Mouse (Mus musculus): ENCODE results near the gene Dok3. TPM values are rescaled to one million over a fixed set of nuclear protein-coding genes. Genes with fewer than 3 reads are reported as not detected.

Dok3 gene
- polyA plus RNA-seq, 1 experiment from 2014 or later = 1.6 TPM

GRCm38 (mm10) chr13:55483593-55483992, 45.5 kb downstream of the Dok3 start:
- no peak overlapping the region for H3K9ac ChIP-seq (ENCODE audit: low read length)
- H3K36me3 ChIP-seq (ENCODE audit: control insufficient read depth, insufficient read depth, low read length) = peaks cover 38% of the 10 kb centered on the region
- no peak overlapping the region for H3K27ac ChIP-seq (replicated peaks; ENCODE audit: low read depth, low read length)
- H3K4me3 ChIP-seq (ENCODE audit: low read depth, low read length) = no peak overlapping the region
- WGBS = 72% methylated on average over 15 of the region's 15 CpGs
- peaks cover 37% of the 10 kb centered on the region for H3K4me1 ChIP-seq (ENCODE audit: control insufficient read depth, insufficient read depth, low read length)
- ATAC-seq (ENCODE audit: insufficient number of reproducible peaks, low FRiP score, low TSS enrichment, low read depth) = no peak
- no peak overlapping the region for H3K4me2 ChIP-seq (ENCODE audit: low read depth, severe bottlenecking)
- peak; percentile 46 for DNase-seq (ENCODE audit: low spot score)
- no peaks in the 10 kb centered on the region for H3K27me3 ChIP-seq (ENCODE audit: control insufficient read depth, insufficient read depth, low read length)
- no peaks in the 10 kb centered on the region for H3K9me3 ChIP-seq (ENCODE audit: control insufficient read depth, low read length)

- DNase-seq (ENCODE audit: low spot score) = no peak
- ATAC-seq (ENCODE audit: insufficient number of reproducible peaks, low FRiP score, low TSS enrichment, low read depth) = no peak
- Histone ChIP-seq H3K4me2 (ENCODE audit: low read depth, severe bottlenecking) (no peak overlapping the region), H3K9me3 (ENCODE audit: control insufficient read depth, low read length) (no peaks in the 10 kb centered on the region), H3K27ac (replicated peaks; ENCODE audit: low read depth, low read length) (no peak overlapping the region), H3K9ac (ENCODE audit: low read length) (no peak overlapping the region), H3K4me1 (ENCODE audit: control insufficient read depth, insufficient read depth, low read length) (peaks cover 34% of the 10 kb centered on the region), H3K36me3 (ENCODE audit: control insufficient read depth, insufficient read depth, low read length) (peaks cover 38% of the 10 kb centered on the region), H3K4me3 (ENCODE audit: low read depth, low read length) (no peak overlapping the region), H3K27me3 (ENCODE audit: control insufficient read depth, insufficient read depth, low read length) (no peaks in the 10 kb centered on the region)
- WGBS = 66% methylated on average over 9 of the region's 9 CpGs
Measured at GRCm38 (mm10) chr13:55483071-55483470, 46.0 kb downstream of the Dok3 start.

GRCm38 (mm10) chr13:55482542-55482941, 46.6 kb downstream of the Dok3 start:
- ATAC-seq (ENCODE audit: insufficient number of reproducible peaks, low FRiP score, low TSS enrichment, low read depth) = no peak
- Histone ChIP-seq H3K27me3 (ENCODE audit: control insufficient read depth, insufficient read depth, low read length) (no peaks in the 10 kb centered on the region), H3K27ac (replicated peaks; ENCODE audit: low read depth, low read length) (no peak overlapping the region), H3K36me3 (ENCODE audit: control insufficient read depth, insufficient read depth, low read length) (peaks cover 38% of the 10 kb centered on the region), H3K4me1 (ENCODE audit: control insufficient read depth, insufficient read depth, low read length) (peaks cover 34% of the 10 kb centered on the region), H3K4me3 (ENCODE audit: low read depth, low read length) (no peak overlapping the region), H3K4me2 (ENCODE audit: low read depth, severe bottlenecking) (no peak overlapping the region), H3K9ac (ENCODE audit: low read length) (no peak overlapping the region), H3K9me3 (ENCODE audit: control insufficient read depth, low read length) (no peaks in the 10 kb centered on the region)
- WGBS = 86% methylated on average over 7 of the region's 7 CpGs
- no peak for DNase-seq (ENCODE audit: low spot score)

- H3K36me3 ChIP-seq (ENCODE audit: control insufficient read depth, insufficient read depth, low read length) = peaks cover 52% of the 10 kb centered on the region
Measured at GRCm38 (mm10) chr13:55479929-55480328, 49.2 kb downstream of the Dok3 start.

GRCm38 (mm10) chr13:55479008-55479407, 50.1 kb downstream of the Dok3 start:
- Histone ChIP-seq H3K27me3 (ENCODE audit: control insufficient read depth, insufficient read depth, low read length) (no peaks in the 10 kb centered on the region), H3K4me1 (ENCODE audit: control insufficient read depth, insufficient read depth, low read length) (peaks cover 6% of the 10 kb centered on the region; the same call in 1 of the 2 replicates), H3K27ac (replicated peaks; ENCODE audit: low read depth, low read length) (no peak overlapping the region), H3K9ac (ENCODE audit: low read length) (no peak overlapping the region), H3K4me2 (ENCODE audit: low read depth, severe bottlenecking) (no peak overlapping the region), H3K36me3 (ENCODE audit: control insufficient read depth, insufficient read depth, low read length) (peaks cover 57% of the 10 kb centered on the region), H3K4me3 (ENCODE audit: low read depth, low read length) (no peak overlapping the region), H3K9me3 (ENCODE audit: control insufficient read depth, low read length) (no peaks in the 10 kb centered on the region)
- no peak for ATAC-seq (ENCODE audit: insufficient number of reproducible peaks, low FRiP score, low TSS enrichment, low read depth)
- no peak for DNase-seq (ENCODE audit: low spot score)
- 89% methylated on average over 7 of the region's 7 CpGs for WGBS

More at GRCm38 (mm10) chr13:55479929-55480328, 49.2 kb downstream of the Dok3 start:
- no peaks in the 10 kb centered on the region for H3K9me3 ChIP-seq (ENCODE audit: control insufficient read depth, low read length)
- H3K4me2 ChIP-seq (ENCODE audit: low read depth, severe bottlenecking) = no peak overlapping the region
- DNase-seq (ENCODE audit: low spot score) (no peak), ATAC-seq (ENCODE audit: insufficient number of reproducible peaks, low FRiP score, low TSS enrichment, low read depth) (no peak)
- H3K4me1 ChIP-seq (ENCODE audit: control insufficient read depth, insufficient read depth, low read length) = peaks cover 15% of the 10 kb centered on the region
- H3K4me3 ChIP-seq (ENCODE audit: low read depth, low read length) = no peak overlapping the region
- no peak overlapping the region for H3K9ac ChIP-seq (ENCODE audit: low read length)
- no peaks in the 10 kb centered on the region for H3K27me3 ChIP-seq (ENCODE audit: control insufficient read depth, insufficient read depth, low read length)
- no peak overlapping the region for H3K27ac ChIP-seq (replicated peaks; ENCODE audit: low read depth, low read length)

GRCm38 (mm10) chr13:55478036-55478435, 51.1 kb downstream of the Dok3 start:
- peak; percentile 66 for DNase-seq (ENCODE audit: low spot score)
- Histone ChIP-seq H3K9me3 (ENCODE audit: control insufficient read depth, low read length) (no peaks in the 10 kb centered on the region), H3K9ac (ENCODE audit: low read length) (no peak overlapping the region), H3K36me3 (ENCODE audit: control insufficient read depth, insufficient read depth, low read length) (peaks cover 55% of the 10 kb centered on the region), H3K27me3 (ENCODE audit: control insufficient read depth, insufficient read depth, low read length) (no peaks in the 10 kb centered on the region), H3K4me2 (ENCODE audit: low read depth, severe bottlenecking) (no peak overlapping the region), H3K4me3 (ENCODE audit: low read depth, low read length) (no peak overlapping the region), H3K4me1 (ENCODE audit: control insufficient read depth, insufficient read depth, low read length) (no peaks in the 10 kb centered on the region), H3K27ac (replicated peaks; ENCODE audit: low read depth, low read length) (no peak overlapping the region)
- WGBS = 50% methylated on average over 5 of the region's 5 CpGs
- no peak for ATAC-seq (ENCODE audit: insufficient number of reproducible peaks, low FRiP score, low TSS enrichment, low read depth)

GRCm38 (mm10) chr13:55477492-55477891, 51.6 kb downstream of the Dok3 start:
- no peaks in the 10 kb centered on the region for H3K9me3 ChIP-seq (ENCODE audit: control insufficient read depth, low read length)
- 74% methylated on average over 16 of the region's 16 CpGs for WGBS
- H3K4me3 ChIP-seq (ENCODE audit: low read depth, low read length) = no peak overlapping the region
- no peak overlapping the region for H3K9ac ChIP-seq (ENCODE audit: low read length)
- H3K27ac ChIP-seq (replicated peaks; ENCODE audit: low read depth, low read length) = no peak overlapping the region
- peaks cover 52% of the 10 kb centered on the region for H3K36me3 ChIP-seq (ENCODE audit: control insufficient read depth, insufficient read depth, low read length)
- 0 out of 2 replicates have a peak, but pooled peaks cover 5% of the 10 kb centered on the region for H3K4me1 ChIP-seq (ENCODE audit: control insufficient read depth, insufficient read depth, low read length)
- no peak overlapping the region for H3K4me2 ChIP-seq (ENCODE audit: low read depth, severe bottlenecking)
- ATAC-seq (ENCODE audit: insufficient number of reproducible peaks, low FRiP score, low TSS enrichment, low read depth) (no peak), DNase-seq (ENCODE audit: low spot score) (no peak)
- H3K27me3 ChIP-seq (ENCODE audit: control insufficient read depth, insufficient read depth, low read length) = no peaks in the 10 kb centered on the region

GRCm38 (mm10) chr13:55476256-55476655, 52.8 kb downstream of the Dok3 start:
- no peak for ATAC-seq (ENCODE audit: insufficient number of reproducible peaks, low FRiP score, low TSS enrichment, low read depth)
- DNase-seq (ENCODE audit: low spot score) = no peak
- Histone ChIP-seq H3K4me3 (ENCODE audit: low read depth, low read length) (no peak overlapping the region), H3K27ac (replicated peaks; ENCODE audit: low read depth, low read length) (no peak overlapping the region), H3K4me2 (ENCODE audit: low read depth, severe bottlenecking) (no peak overlapping the region), H3K27me3 (ENCODE audit: control insufficient read depth, insufficient read depth, low read length) (no peaks in the 10 kb centered on the region), H3K4me1 (ENCODE audit: control insufficient read depth, insufficient read depth, low read length) (peaks cover 11% of the 10 kb centered on the region; the same call in 1 of the 2 replicates), H3K36me3 (ENCODE audit: control insufficient read depth, insufficient read depth, low read length) (peaks cover 43% of the 10 kb centered on the region), H3K9ac (ENCODE audit: low read length) (no peak overlapping the region), H3K9me3 (ENCODE audit: control insufficient read depth, low read length) (no peaks in the 10 kb centered on the region)
- 93% methylated on average over 8 of the region's 8 CpGs for WGBS

- no peak overlapping the region for H3K27ac ChIP-seq (replicated peaks; ENCODE audit: low read depth, low read length)
- DNase-seq (ENCODE audit: low spot score) (no peak), ATAC-seq (ENCODE audit: insufficient number of reproducible peaks, low FRiP score, low TSS enrichment, low read depth) (no peak)
- 92% methylated on average over 5 of the region's 5 CpGs for WGBS
- no peaks in the 10 kb centered on the region for H3K9me3 ChIP-seq (ENCODE audit: control insufficient read depth, low read length)
- H3K36me3 ChIP-seq (ENCODE audit: control insufficient read depth, insufficient read depth, low read length) = peaks cover 39% of the 10 kb centered on the region
- H3K4me3 ChIP-seq (ENCODE audit: low read depth, low read length) = no peak overlapping the region
- no peak overlapping the region for H3K9ac ChIP-seq (ENCODE audit: low read length)
- peaks cover 15% of the 10 kb centered on the region; the same call in 1 of the 2 replicates for H3K4me1 ChIP-seq (ENCODE audit: control insufficient read depth, insufficient read depth, low read length)
- no peak overlapping the region for H3K4me2 ChIP-seq (ENCODE audit: low read depth, severe bottlenecking)
- no peaks in the 10 kb centered on the region for H3K27me3 ChIP-seq (ENCODE audit: control insufficient read depth, insufficient read depth, low read length)
Measured at GRCm38 (mm10) chr13:55475750-55476149, 53.3 kb downstream of the Dok3 start.
